ENCODE assay signal across 7 mouse cellular contexts in genomic region chr9:123113931-123114330, GRCm38 (mm10). TPM values are rescaled to one million over a fixed set of nuclear protein-coding genes. Genes with fewer than 3 reads are reported as not detected.
DNase-seq lines count a peak whose midpoint lies in the region; ATAC-seq lines count a peak whose summit lies in the region.

No protein-coding gene starts in this region.

- H3K27ac ChIP-seq in lung, embryonic 16.5 days (ENCODE audit: low read length) = peak overlapping the region; percentile 97; the same call in 1 of the 2 replicates
- H3K27ac ChIP-seq in forebrain, embryonic 10.5 days = peak overlapping the region; percentile 97
- peak overlapping the region; percentile 95; the same call in 1 of the 2 replicates for H3K27ac ChIP-seq in limb, embryonic 15.5 days
- H3K27ac ChIP-seq in stomach, embryonic 16.5 days (ENCODE audit: low read length) = peak overlapping the region; percentile 96

- H3K4me2 ChIP-seq in lung, embryonic 16.5 days (ENCODE audit: low read depth, low read length) = peak overlapping the region; percentile 94
- peak overlapping the region; percentile 79 for H3K4me2 ChIP-seq in limb, embryonic 15.5 days
- H3K4me2 ChIP-seq in stomach, embryonic 16.5 days (ENCODE audit: low read depth, low read length) = peak overlapping the region; percentile 92

- H3K27me3 ChIP-seq in lung, embryonic 16.5 days (ENCODE audit: control insufficient read depth, insufficient read depth, low read depth, low read length) = no peaks in the 10 kb centered on the region
- H3K27me3 ChIP-seq in forebrain, embryonic 10.5 days (ENCODE audit: poor library complexity, severe bottlenecking) = no peaks in the 10 kb centered on the region
- no peaks in the 10 kb centered on the region for H3K27me3 ChIP-seq in limb, embryonic 15.5 days
- H3K27me3 ChIP-seq in stomach, embryonic 16.5 days (ENCODE audit: control insufficient read depth, insufficient read depth, low read length) = no peaks in the 10 kb centered on the region

- H3K4me3 ChIP-seq in lung, embryonic 16.5 days (ENCODE audit: low read length) = peak overlapping the region; percentile 98
- H3K4me3 ChIP-seq in forebrain, embryonic 10.5 days = peak overlapping the region; percentile 97
- H3K4me3 ChIP-seq in limb, embryonic 15.5 days = peak overlapping the region; percentile 97
- H3K4me3 ChIP-seq in stomach, embryonic 16.5 days (replicated peaks; ENCODE audit: low read length) = peak overlapping the region; percentile 82

- peaks cover 20% of the 10 kb centered on the region for H3K4me1 ChIP-seq in lung, embryonic 16.5 days (replicated peaks; ENCODE audit: control insufficient read depth, insufficient read depth, low read length)
- H3K4me1 ChIP-seq in forebrain, embryonic 10.5 days = peaks cover 29% of the 10 kb centered on the region
- H3K4me1 ChIP-seq in limb, embryonic 15.5 days = peaks cover 17% of the 10 kb centered on the region
- peaks cover 23% of the 10 kb centered on the region for H3K4me1 ChIP-seq in stomach, embryonic 16.5 days (ENCODE audit: control insufficient read depth, insufficient read depth, low read length)

- 47% methylated on average over 6 of the region's 6 CpGs for WGBS in lung, embryonic 16.5 days
- 78% methylated on average over 6 of the region's 6 CpGs for WGBS in forebrain, embryonic 10.5 days
- WGBS in limb, embryonic 15.5 days = 61% methylated on average over 6 of the region's 6 CpGs
- 51% methylated on average over 6 of the region's 6 CpGs for WGBS in stomach, embryonic 16.5 days

- no peak for DNase-seq in lung, postnatal 25 days (ENCODE audit: low spot score)
- no peak for DNase-seq in forebrain, embryonic 10.5 days (ENCODE audit: extremely low spot score, low spot score)
- DNase-seq in adrenal gland, postnatal 14 days = no peak
- DNase-seq in ovary, postnatal 10 days (ENCODE audit: low spot score) = no peak

- peaks cover 3% of the 10 kb centered on the region for H3K36me3 ChIP-seq in lung, embryonic 16.5 days (ENCODE audit: control insufficient read depth, insufficient read depth, low read length)
- peaks cover 39% of the 10 kb centered on the region for H3K36me3 ChIP-seq in forebrain, embryonic 10.5 days (replicated peaks)
- H3K36me3 ChIP-seq in limb, embryonic 15.5 days = peaks cover 11% of the 10 kb centered on the region
- no peaks in the 10 kb centered on the region for H3K36me3 ChIP-seq in stomach, embryonic 16.5 days (ENCODE audit: control insufficient read depth, insufficient read depth, low read length)

- no peaks in the 10 kb centered on the region for H3K9me3 ChIP-seq in lung, embryonic 16.5 days (ENCODE audit: control insufficient read depth, low read length)
- H3K9me3 ChIP-seq in forebrain, embryonic 10.5 days = no peaks in the 10 kb centered on the region
- H3K9me3 ChIP-seq in limb, embryonic 15.5 days = no peaks in the 10 kb centered on the region
- H3K9me3 ChIP-seq in stomach, embryonic 16.5 days (replicated peaks; ENCODE audit: control insufficient read depth, low read length) = no peaks in the 10 kb centered on the region

- H3K9ac ChIP-seq in lung, embryonic 16.5 days (ENCODE audit: low read length) = peak overlapping the region; percentile 98
- peak overlapping the region; percentile 93; the same call in 1 of the 2 replicates for H3K9ac ChIP-seq in limb, embryonic 15.5 days
- peak overlapping the region; percentile 95 for H3K9ac ChIP-seq in stomach, embryonic 16.5 days (ENCODE audit: low read length)

- ATAC-seq in lung, embryonic 16.5 days (ENCODE audit: low read depth) = no peak
- no peak for ATAC-seq in limb, embryonic 15.5 days (ENCODE audit: insufficient number of reproducible peaks, low FRiP score, low TSS enrichment, low read depth)
- ATAC-seq in stomach, embryonic 16.5 days (ENCODE audit: insufficient read depth, low FRiP score) = no peak

RNA-seq across cellular contexts. Expression of gene Exosc7, which starts 0.9 kb away (rescaled TPM):
- 120 and 123 TPM in 2 replicates for polyA plus RNA-seq in lung, embryonic 16.5 days (2015; fragmentation: Nextera tagmentation; extraction: Ambion mirVana)
- 166 and 168 TPM in 2 replicates for polyA plus RNA-seq in forebrain, embryonic 10.5 days (2016; fragmentation: Nextera tagmentation; extraction: Ambion mirVana)
- 103 and 108 TPM in 2 replicates for polyA plus RNA-seq in limb, embryonic 15.5 days (2015; fragmentation: Nextera tagmentation; extraction: Ambion mirVana)
- polyA plus RNA-seq in stomach, embryonic 16.5 days (2015; fragmentation: Nextera tagmentation; extraction: Ambion mirVana) = 112 and 125 TPM in 2 replicates
- 40.9 and 44.2 TPM in 2 replicates for total RNA-seq in adrenal gland, postnatal 14 days (2021)

RNA-seq across cellular contexts. Expression of gene Zdhhc3, which starts 0.9 kb away (rescaled TPM):
- 74.6 and 76.4 TPM in 2 replicates for polyA plus RNA-seq in lung, embryonic 16.5 days (2015; fragmentation: Nextera tagmentation; extraction: Ambion mirVana)
- polyA plus RNA-seq in forebrain, embryonic 10.5 days (2016; fragmentation: Nextera tagmentation; extraction: Ambion mirVana) = 83.6 and 85.8 TPM in 2 replicates
- 70.3 and 78.2 TPM in 2 replicates for polyA plus RNA-seq in limb, embryonic 15.5 days (2015; fragmentation: Nextera tagmentation; extraction: Ambion mirVana)
- 73.4 and 78.5 TPM in 2 replicates for polyA plus RNA-seq in stomach, embryonic 16.5 days (2015; fragmentation: Nextera tagmentation; extraction: Ambion mirVana)
- 59.7 and 62.8 TPM in 2 replicates for total RNA-seq in adrenal gland, postnatal 14 days (2021)

RNA-seq across cellular contexts. Expression of gene Clec3b, which starts 36.8 kb away (rescaled TPM):
- polyA plus RNA-seq in lung, embryonic 16.5 days (2015; fragmentation: Nextera tagmentation; extraction: Ambion mirVana) = 3.1 and 5.4 TPM in 2 replicates
- 0.32 TPM in 1 of 2 replicates, not detected in the other for polyA plus RNA-seq in forebrain, embryonic 10.5 days (2016; fragmentation: Nextera tagmentation; extraction: Ambion mirVana)
- polyA plus RNA-seq in limb, embryonic 15.5 days (2015; fragmentation: Nextera tagmentation; extraction: Ambion mirVana) = 10.5 and 14.1 TPM in 2 replicates
- polyA plus RNA-seq in stomach, embryonic 16.5 days (2015; fragmentation: Nextera tagmentation; extraction: Ambion mirVana) = 1.8 and 2.5 TPM in 2 replicates
- total RNA-seq in adrenal gland, postnatal 14 days (2021) = 41.7 and 44.4 TPM in 2 replicates
